Mouse (Mus musculus) hindbrain, embryonic 12.5 days (tissue): ENCODE measurements at regions not wholly inside any gene's neighbourhood (a gene's known extent, or its start where the extent isn't known, plus 50 kb on each side); places are given as distances from the start of the nearest gene placed in this dataset.

Source experiments
- ATAC-seq: fragments of 200-750 bp; cut with Nextera tagmentation; 2 replicates; pipeline ENCODE4 v1.8.0; 2017; ENCODE audit warnings: moderate TSS enrichment; ENCODE audit not compliant: low FRiP score
- H3K27ac ChIP-seq: fragments of 300-500 bp; sonication (generic); 2 replicates; pipeline ENCODE4 v1.5.1; 2016; ENCODE audit warnings: mild to moderate bottlenecking
- H3K27me3 ChIP-seq: fragments of 300-500 bp; sonication (generic); 2 replicates; pipeline ENCODE4 v1.6.1; 2016; ENCODE audit warnings: mild to moderate bottlenecking
- H3K36me3 ChIP-seq: fragments of 300-500 bp; sonication (generic); 2 replicates; pipeline ENCODE4 v1.6.1; 2016; ENCODE audit warnings: mild to moderate bottlenecking
- H3K4me1 ChIP-seq: fragments of 300-500 bp; sonication (generic); 2 replicates; pipeline ENCODE4 v1.6.1; 2016
- H3K4me2 ChIP-seq: fragments of 300-500 bp; sonication (generic); replicated peaks from 2 replicates; pipeline ENCODE4 v1.6.1; 2016; ENCODE audit warnings: mild to moderate bottlenecking
- H3K4me3 ChIP-seq: fragments of 300-500 bp; sonication (generic); 2 replicates; pipeline ENCODE4 v1.5.1; 2016; ENCODE audit warnings: mild to moderate bottlenecking
- H3K9ac ChIP-seq: fragments of 300-500 bp; sonication (generic); 2 replicates; pipeline ENCODE4 v1.6.1; 2016; ENCODE audit warnings: mild to moderate bottlenecking, moderate library complexity
- H3K9me3 ChIP-seq: fragments of 300-500 bp; sonication (generic); replicated peaks from 2 replicates; pipeline ENCODE4 v1.6.1; 2016; ENCODE audit warnings: mild to moderate bottlenecking
- WGBS: fragments of 180-500 bp; shearing (Covaris S2); methylation state at CpG from one replicate; pipeline ENCODE4 v1.1.7; 2016; 5-methylcytosine and 5-hydroxymethylcytosine counted together

GRCm38 (mm10) chr3:140566996-140567517 lies 645.1 kb downstream of the Pdha2 start:
- H3K4me3 ChIP-seq, result no peak overlapping the region
- H3K9ac ChIP-seq, result no peak overlapping the region
- H3K4me2 ChIP-seq, result no peak overlapping the region
- H3K27ac ChIP-seq, result no peak overlapping the region
- no peaks in the 10 kb centered on the region for H3K36me3 ChIP-seq
- WGBS, result 79% methylated on average over 4 of the region's 4 CpGs
- no peaks in the 10 kb centered on the region for H3K27me3 ChIP-seq
- no peaks in the 10 kb centered on the region for H3K4me1 ChIP-seq
- ATAC-seq, result peak; percentile 32; the same call in 1 of the 2 replicates
- H3K9me3 ChIP-seq, result no peaks in the 10 kb centered on the region

- no peak overlapping the region for H3K4me2 ChIP-seq
- no peaks in the 10 kb centered on the region for H3K27me3 ChIP-seq
- no peak overlapping the region for H3K4me3 ChIP-seq
- ATAC-seq, result no peak
- no peak overlapping the region for H3K27ac ChIP-seq
- H3K9ac ChIP-seq, result no peak overlapping the region
- WGBS, result 76% methylated on average over 3 of the region's 3 CpGs
- no peaks in the 10 kb centered on the region for H3K4me1 ChIP-seq
- H3K9me3 ChIP-seq, result no peaks in the 10 kb centered on the region
- no peaks in the 10 kb centered on the region for H3K36me3 ChIP-seq
Observed at GRCm38 (mm10) chr3:140554736-140555135, 657.4 kb downstream of the Pdha2 start.

- no peaks in the 10 kb centered on the region for H3K4me1 ChIP-seq
- no peaks in the 10 kb centered on the region for H3K9me3 ChIP-seq
- H3K4me2 ChIP-seq, result no peak overlapping the region
- H3K27ac ChIP-seq, result no peak overlapping the region
- H3K4me3 ChIP-seq, result no peak overlapping the region
- no peaks in the 10 kb centered on the region for H3K36me3 ChIP-seq
- H3K9ac ChIP-seq, result no peak overlapping the region
- 79% methylated on average over 3 of the region's 3 CpGs for WGBS
- no peaks in the 10 kb centered on the region for H3K27me3 ChIP-seq
- ATAC-seq, result no peak
Observed at GRCm38 (mm10) chr3:140548483-140548882, 663.7 kb downstream of the Pdha2 start.

- no peaks in the 10 kb centered on the region for H3K27me3 ChIP-seq
- no peak overlapping the region for H3K4me3 ChIP-seq
- WGBS, result 86% methylated on average over 6 of the region's 6 CpGs
- H3K27ac ChIP-seq, result no peak overlapping the region
- H3K9ac ChIP-seq, result no peak overlapping the region
- no peak for ATAC-seq
- H3K36me3 ChIP-seq, result no peaks in the 10 kb centered on the region
- no peak overlapping the region for H3K4me2 ChIP-seq
- no peaks in the 10 kb centered on the region for H3K9me3 ChIP-seq
- H3K4me1 ChIP-seq, result no peaks in the 10 kb centered on the region
Observed at GRCm38 (mm10) chr3:140531747-140532502, 680.2 kb downstream of the Pdha2 start.

GRCm38 (mm10) chr3:140521653-140522278 lies 690.4 kb downstream of the Pdha2 start:
- Histone ChIP-seq H3K4me1 (no peaks in the 10 kb centered on the region), H3K4me2 (no peak overlapping the region), H3K4me3 (no peak overlapping the region), H3K9me3 (no peaks in the 10 kb centered on the region), H3K9ac (no peak overlapping the region), H3K27me3 (no peaks in the 10 kb centered on the region), H3K27ac (no peak overlapping the region), H3K36me3 (no peaks in the 10 kb centered on the region)
- ATAC-seq, result no peak

GRCm38 (mm10) chr3:140510835-140511234 lies 701.3 kb downstream of the Pdha2 start:
- no peaks in the 10 kb centered on the region for H3K4me1 ChIP-seq
- no peak overlapping the region for H3K9ac ChIP-seq
- ATAC-seq, result no peak
- no peaks in the 10 kb centered on the region for H3K27me3 ChIP-seq
- H3K27ac ChIP-seq, result no peak overlapping the region
- no peak overlapping the region for H3K4me2 ChIP-seq
- H3K4me3 ChIP-seq, result no peak overlapping the region
- H3K9me3 ChIP-seq, result no peaks in the 10 kb centered on the region
- H3K36me3 ChIP-seq, result no peaks in the 10 kb centered on the region

- no peaks in the 10 kb centered on the region for H3K36me3 ChIP-seq
- no peaks in the 10 kb centered on the region for H3K27me3 ChIP-seq
- no peak overlapping the region for H3K4me2 ChIP-seq
- no peaks in the 10 kb centered on the region for H3K9me3 ChIP-seq
- WGBS, result 82% methylated on average over 2 of the region's 2 CpGs
- ATAC-seq, result no peak
- no peaks in the 10 kb centered on the region for H3K4me1 ChIP-seq
- no peak overlapping the region for H3K27ac ChIP-seq
- no peak overlapping the region for H3K4me3 ChIP-seq
- H3K9ac ChIP-seq, result no peak overlapping the region
Observed at GRCm38 (mm10) chr3:140510094-140510493, 702.1 kb downstream of the Pdha2 start.

- Histone ChIP-seq H3K27ac (no peak overlapping the region), H3K4me1 (no peaks in the 10 kb centered on the region), H3K36me3 (no peaks in the 10 kb centered on the region), H3K27me3 (no peaks in the 10 kb centered on the region), H3K4me3 (no peak overlapping the region), H3K4me2 (no peak overlapping the region), H3K9me3 (no peaks in the 10 kb centered on the region), H3K9ac (no peak overlapping the region)
- no peak for ATAC-seq
- 41% methylated on average over 1 of the region's 1 CpGs for WGBS
Observed at GRCm38 (mm10) chr3:140494134-140494533, 718.0 kb downstream of the Pdha2 start.

- Histone ChIP-seq H3K27me3 (no peaks in the 10 kb centered on the region), H3K36me3 (no peaks in the 10 kb centered on the region), H3K4me2 (no peak overlapping the region), H3K9ac (no peak overlapping the region), H3K4me3 (no peak overlapping the region), H3K27ac (no peak overlapping the region), H3K9me3 (no peaks in the 10 kb centered on the region), H3K4me1 (no peaks in the 10 kb centered on the region)
- ATAC-seq, result 0 out of 2 replicates have a peak, but pooled peaks have one; percentile 38
- WGBS, result 63% methylated on average over 3 of the region's 3 CpGs
Observed at GRCm38 (mm10) chr3:140477670-140478208, 734.4 kb downstream of the Pdha2 start.

GRCm38 (mm10) chr3:140476534-140476933 lies 735.6 kb downstream of the Pdha2 start:
- no peak overlapping the region for H3K4me3 ChIP-seq
- H3K9ac ChIP-seq, result no peak overlapping the region
- no peak for ATAC-seq
- H3K27ac ChIP-seq, result no peak overlapping the region
- no peak overlapping the region for H3K4me2 ChIP-seq
- no peaks in the 10 kb centered on the region for H3K27me3 ChIP-seq
- H3K9me3 ChIP-seq, result no peaks in the 10 kb centered on the region
- no peaks in the 10 kb centered on the region for H3K4me1 ChIP-seq
- no peaks in the 10 kb centered on the region for H3K36me3 ChIP-seq
- 66% methylated on average over 2 of the region's 2 CpGs for WGBS

- WGBS, result 74% methylated on average over 8 of the region's 8 CpGs
- Histone ChIP-seq H3K9ac (no peak overlapping the region), H3K9me3 (no peaks in the 10 kb centered on the region), H3K27ac (no peak overlapping the region), H3K36me3 (no peaks in the 10 kb centered on the region), H3K4me2 (no peak overlapping the region), H3K27me3 (no peaks in the 10 kb centered on the region), H3K4me1 (no peaks in the 10 kb centered on the region), H3K4me3 (no peak overlapping the region)
- ATAC-seq, result no peak
Observed at GRCm38 (mm10) chr3:140452513-140452912, 759.6 kb downstream of the Pdha2 start.

GRCm38 (mm10) chr3:140451148-140451547 lies 761.0 kb downstream of the Pdha2 start:
- Histone ChIP-seq H3K4me2 (no peak overlapping the region), H3K4me1 (no peaks in the 10 kb centered on the region), H3K27me3 (no peaks in the 10 kb centered on the region), H3K27ac (no peak overlapping the region), H3K4me3 (no peak overlapping the region), H3K36me3 (no peaks in the 10 kb centered on the region), H3K9ac (no peak overlapping the region), H3K9me3 (no peaks in the 10 kb centered on the region)
- WGBS, result 90% methylated on average over 1 of the region's 1 CpGs
- ATAC-seq, result no peak
